Mouse (Mus musculus): ENCODE measurements at regions not wholly inside any gene's neighbourhood (a gene's known extent, or its start where the extent isn't known, plus 50 kb on each side); places are given as distances from the start of the nearest gene placed in this dataset.
A peak's percentile ranks its signal among the peaks of the same experiment; 100 is the strongest.
"Not testable (repeated sequence)": the region's sequence is repeated elsewhere in the genome, so short reads cannot be mapped to it uniquely, and the experiment has no call there.

GRCm38 (mm10) chr6:107229843-107230242 is 299.7 kb upstream of the Lrrn1 start:
- H3K4me3 ChIP-seq; H3K27me3 ChIP-seq; H3K4me2 ChIP-seq (replicated peaks); H3K9me3 ChIP-seq; H3K36me3 ChIP-seq; ATAC-seq (replicated peaks); H3K27ac ChIP-seq (replicated peaks); H3K9ac ChIP-seq (replicated peaks); H3K4me1 ChIP-seq: not testable (repeated sequence)
- 89% methylated on average over 6 of the region's 6 CpGs for WGBS

GRCm38 (mm10) chr6:107237692-107238091 is 291.9 kb upstream of the Lrrn1 start:
- no peak overlapping the region for H3K4me2 ChIP-seq (replicated peaks)
- H3K9me3 ChIP-seq, result no peaks in the 10 kb centered on the region
- no peak overlapping the region for H3K9ac ChIP-seq (replicated peaks)
- no peaks in the 10 kb centered on the region for H3K27me3 ChIP-seq
- 85% methylated on average over 3 of the region's 3 CpGs for WGBS
- no peaks in the 10 kb centered on the region for H3K36me3 ChIP-seq
- H3K4me3 ChIP-seq, result no peak overlapping the region
- no peak for ATAC-seq (replicated peaks)
- no peaks in the 10 kb centered on the region for H3K4me1 ChIP-seq
- H3K27ac ChIP-seq (replicated peaks), result no peak overlapping the region

- peak; percentile 68; the same call in 1 of the 2 replicates for ATAC-seq (replicated peaks)
These were observed 285.6 kb upstream of the Lrrn1 start for GRCm38 (mm10) chr6:107243981-107244380.

GRCm38 (mm10) chr6:107280348-107280747 is 249.2 kb upstream of the Lrrn1 start:
- H3K4me2 ChIP-seq (replicated peaks), result no peak overlapping the region
- no peaks in the 10 kb centered on the region for H3K9me3 ChIP-seq
- no peak overlapping the region for H3K27ac ChIP-seq (replicated peaks)
- H3K4me3 ChIP-seq, result no peak overlapping the region
- no peaks in the 10 kb centered on the region for H3K36me3 ChIP-seq
- 92% methylated on average over 15 of the region's 15 CpGs for WGBS
- H3K4me1 ChIP-seq, result no peaks in the 10 kb centered on the region
- no peaks in the 10 kb centered on the region for H3K27me3 ChIP-seq
- H3K9ac ChIP-seq (replicated peaks), result no peak overlapping the region
- ATAC-seq (replicated peaks), result no peak

More at GRCm38 (mm10) chr6:107243981-107244380, 285.6 kb upstream of the Lrrn1 start:
- Histone ChIP-seq H3K27me3 (no peaks in the 10 kb centered on the region), H3K9ac (replicated peaks) (no peak overlapping the region), H3K4me3 (no peak overlapping the region), H3K4me1 (no peaks in the 10 kb centered on the region), H3K9me3 (no peaks in the 10 kb centered on the region), H3K36me3 (no peaks in the 10 kb centered on the region), H3K27ac (replicated peaks) (no peak overlapping the region), H3K4me2 (replicated peaks) (no peak overlapping the region)
- 71% methylated on average over 3 of the region's 3 CpGs for WGBS

GRCm38 (mm10) chr6:107290850-107291249 is 238.7 kb upstream of the Lrrn1 start:
- whole genome bisulfite sequencing, result 60% methylated on average over 3 of the region's 3 CpGs
- no peaks in the 10 kb centered on the region for H3K9me3 ChIP-seq
- H3K27ac ChIP-seq (replicated peaks), result no peak overlapping the region
- H3K27me3 ChIP-seq, result no peaks in the 10 kb centered on the region
- no peaks in the 10 kb centered on the region for H3K36me3 ChIP-seq
- H3K4me3 ChIP-seq, result no peak overlapping the region
- no peak; the same call in 1 of the 2 replicates for ATAC-seq (replicated peaks)
- peaks cover 8% of the 10 kb centered on the region for H3K4me1 ChIP-seq
- H3K4me2 ChIP-seq (replicated peaks), result no peak overlapping the region
- no peak overlapping the region for H3K9ac ChIP-seq (replicated peaks)

- H3K9me3 ChIP-seq, result no peaks in the 10 kb centered on the region
- 62% methylated on average over 1 of the region's 1 CpGs for WGBS
- no peak overlapping the region for H3K4me3 ChIP-seq
- no peak overlapping the region for H3K27ac ChIP-seq (replicated peaks)
- H3K4me1 ChIP-seq, result peaks cover 9% of the 10 kb centered on the region; the same call in 1 of the 2 replicates
- H3K36me3 ChIP-seq, result no peaks in the 10 kb centered on the region
- ATAC-seq (replicated peaks), result peak; percentile 86
- no peak overlapping the region for H3K9ac ChIP-seq (replicated peaks)
- no peak overlapping the region for H3K4me2 ChIP-seq (replicated peaks)
- H3K27me3 ChIP-seq, result no peaks in the 10 kb centered on the region
These were observed 225.7 kb upstream of the Lrrn1 start for GRCm38 (mm10) chr6:107303676-107304369.

GRCm38 (mm10) chr6:107319565-107319964 is 210.0 kb upstream of the Lrrn1 start:
- Histone ChIP-seq H3K27ac (replicated peaks) (no peak overlapping the region), H3K27me3 (no peaks in the 10 kb centered on the region), H3K9ac (replicated peaks) (no peak overlapping the region), H3K36me3 (no peaks in the 10 kb centered on the region), H3K9me3 (no peaks in the 10 kb centered on the region), H3K4me1 (no peaks in the 10 kb centered on the region), H3K4me3 (no peak overlapping the region), H3K4me2 (replicated peaks) (no peak overlapping the region)
- no peak for ATAC-seq (replicated peaks)
- WGBS, result 83% methylated on average over 1 of the region's 1 CpGs

- peak; percentile 61 for ATAC-seq (replicated peaks)
- H3K27me3 ChIP-seq, result no peaks in the 10 kb centered on the region
- WGBS, result 57% methylated on average over 4 of the region's 4 CpGs
- H3K4me3 ChIP-seq, result no peak overlapping the region
- H3K9me3 ChIP-seq, result no peaks in the 10 kb centered on the region
- H3K4me1 ChIP-seq, result no peaks in the 10 kb centered on the region
- H3K27ac ChIP-seq (replicated peaks), result no peak overlapping the region
- H3K9ac ChIP-seq (replicated peaks), result no peak overlapping the region
- no peaks in the 10 kb centered on the region for H3K36me3 ChIP-seq
- no peak overlapping the region for H3K4me2 ChIP-seq (replicated peaks)
These were observed 179.1 kb upstream of the Lrrn1 start for GRCm38 (mm10) chr6:107350503-107350902.

- Histone ChIP-seq H3K36me3 (no peaks in the 10 kb centered on the region), H3K27me3 (no peaks in the 10 kb centered on the region), H3K9ac (replicated peaks) (no peak overlapping the region), H3K4me3 (no peak overlapping the region), H3K27ac (replicated peaks) (no peak overlapping the region), H3K4me1 (0 out of 2 replicates have a peak, but pooled peaks cover 3% of the 10 kb centered on the region), H3K9me3 (no peaks in the 10 kb centered on the region), H3K4me2 (replicated peaks) (no peak overlapping the region)
- no peak for ATAC-seq (replicated peaks)
These were observed 154.3 kb upstream of the Lrrn1 start for GRCm38 (mm10) chr6:107375274-107375673.

GRCm38 (mm10) chr6:107378489-107378888 is 151.1 kb upstream of the Lrrn1 start:
- Histone ChIP-seq H3K9me3 (no peaks in the 10 kb centered on the region), H3K27ac (replicated peaks) (no peak overlapping the region), H3K4me1 (0 out of 2 replicates have a peak, but pooled peaks cover 3% of the 10 kb centered on the region), H3K27me3 (no peaks in the 10 kb centered on the region), H3K4me3 (no peak overlapping the region), H3K9ac (replicated peaks) (no peak overlapping the region), H3K4me2 (replicated peaks) (no peak overlapping the region), H3K36me3 (no peaks in the 10 kb centered on the region)
- ATAC-seq (replicated peaks), result no peak
- 85% methylated on average over 1 of the region's 1 CpGs for WGBS

- no peak overlapping the region for H3K4me2 ChIP-seq (replicated peaks)
- no peak overlapping the region for H3K9ac ChIP-seq (replicated peaks)
- no peaks in the 10 kb centered on the region for H3K36me3 ChIP-seq
- no peak for ATAC-seq (replicated peaks)
- H3K9me3 ChIP-seq, result no peaks in the 10 kb centered on the region
- no peaks in the 10 kb centered on the region for H3K4me1 ChIP-seq
- H3K27me3 ChIP-seq, result no peaks in the 10 kb centered on the region
- H3K27ac ChIP-seq (replicated peaks), result no peak overlapping the region
- WGBS, result 68% methylated on average over 1 of the region's 1 CpGs
- no peak overlapping the region for H3K4me3 ChIP-seq
These were observed 148.9 kb upstream of the Lrrn1 start for GRCm38 (mm10) chr6:107380621-107381020.

GRCm38 (mm10) chr6:107386094-107386678 is 143.4 kb upstream of the Lrrn1 start:
- Histone ChIP-seq H3K9ac (replicated peaks) (no peak overlapping the region), H3K36me3 (no peaks in the 10 kb centered on the region), H3K27ac (replicated peaks) (no peak overlapping the region), H3K27me3 (no peaks in the 10 kb centered on the region), H3K4me1 (no peaks in the 10 kb centered on the region), H3K9me3 (no peaks in the 10 kb centered on the region), H3K4me2 (replicated peaks) (no peak overlapping the region), H3K4me3 (no peak overlapping the region)
- ATAC-seq (replicated peaks), result no peak
- WGBS, result 53% methylated on average over 7 of the region's 7 CpGs

- 31% methylated on average over 3 of the region's 3 CpGs for WGBS
- no peak; the same call in 1 of the 2 replicates for ATAC-seq (replicated peaks)
- no peaks in the 10 kb centered on the region for H3K36me3 ChIP-seq
- no peak overlapping the region for H3K4me3 ChIP-seq
- H3K4me2 ChIP-seq (replicated peaks), result no peak overlapping the region
- H3K27me3 ChIP-seq, result no peaks in the 10 kb centered on the region
- H3K27ac ChIP-seq (replicated peaks), result no peak overlapping the region
- no peak overlapping the region for H3K9ac ChIP-seq (replicated peaks)
- H3K4me1 ChIP-seq, result no peaks in the 10 kb centered on the region
- H3K9me3 ChIP-seq, result no peaks in the 10 kb centered on the region
These were observed 139.7 kb upstream of the Lrrn1 start for GRCm38 (mm10) chr6:107389892-107390291.
